8 mouse cellular contexts compared by ENCODE assay signal in the genomic region with DNA sequence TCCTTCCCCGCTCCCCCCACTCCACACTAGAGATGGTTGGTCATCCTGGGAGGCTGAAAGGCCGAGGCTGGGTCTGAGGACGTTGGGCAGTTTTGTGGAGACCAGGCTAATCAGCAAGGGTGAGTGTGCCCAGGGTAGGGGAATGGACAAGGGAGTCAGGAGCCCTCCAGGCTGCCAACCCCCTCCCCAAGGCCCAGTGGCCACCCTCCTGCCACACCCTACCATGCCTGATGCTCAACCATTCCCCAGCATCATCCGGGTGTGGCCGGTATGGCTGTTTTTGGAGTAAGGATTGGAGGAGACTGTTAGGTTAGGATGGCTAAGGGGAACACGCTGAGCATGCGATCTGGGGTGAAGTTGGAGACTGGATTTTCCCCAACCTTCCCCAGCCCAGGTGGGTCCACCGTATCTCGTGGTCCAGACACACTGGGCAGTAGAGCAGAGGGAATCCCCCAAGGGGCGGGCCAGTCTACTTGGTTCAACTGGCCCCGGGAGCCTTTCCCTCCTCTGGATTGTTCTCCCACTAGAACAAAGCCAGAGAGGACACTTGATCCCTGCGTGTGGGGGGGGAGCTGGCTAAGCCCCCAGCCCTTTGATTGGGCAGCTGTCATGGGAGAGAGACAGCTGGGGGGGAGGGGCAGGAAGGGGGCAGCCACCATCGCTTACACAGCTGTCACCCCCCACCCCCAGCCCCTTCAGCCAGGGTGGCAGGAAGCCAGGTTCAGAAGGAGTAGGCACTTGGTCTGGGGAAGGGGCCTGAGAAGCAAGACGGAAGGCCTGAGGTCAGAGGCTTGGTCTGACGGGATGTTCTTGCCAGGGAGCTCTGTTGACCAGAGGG. TPM values are rescaled to one million over a fixed set of nuclear protein-coding genes. Genes with fewer than 3 reads are reported as not detected.
DNase-seq lines count a peak whose midpoint lies in the region; ATAC-seq and TF ChIP-seq lines count a peak whose summit lies in the region.

No protein-coding gene starts in this region.

- intact Hi-C loops in gastrocnemius, postnatal 36 days (cut with DNase I), result loop anchor here (10.0 kb wide), 1 partner anchor 428 kb away; a partner anchor contains a TSS

- peaks cover 53% of the 10 kb centered on the region for H3K36me3 ChIP-seq in E14TG2a.4 (ENCODE audit: insufficient read depth, low read length)
- H3K36me3 ChIP-seq in forebrain, embryonic 12.5 days (replicated peaks), result peaks cover 41% of the 10 kb centered on the region
- peaks cover 40% of the 10 kb centered on the region for H3K36me3 ChIP-seq in limb, embryonic 13.5 days

- peak overlapping the region; percentile 97 for H3K27ac ChIP-seq in forebrain, embryonic 12.5 days
- peak overlapping the region; percentile 92 for H3K27ac ChIP-seq in limb, embryonic 13.5 days

- H3K9me3 ChIP-seq in E14TG2a.4 (ENCODE audit: low read length), result no peaks in the 10 kb centered on the region
- H3K9me3 ChIP-seq in forebrain, embryonic 12.5 days, result no peaks in the 10 kb centered on the region
- H3K9me3 ChIP-seq in limb, embryonic 13.5 days, result no peaks in the 10 kb centered on the region

- H3K4me2 ChIP-seq in forebrain, embryonic 12.5 days, result peak overlapping the region; percentile 96
- H3K4me2 ChIP-seq in limb, embryonic 13.5 days (replicated peaks), result peak overlapping the region; percentile 87

- no peak for TF ChIP-seq CTCF in E14TG2a.4 (conservative IDR thresholded peaks at IDR 0.05; ENCODE audit: low read length)

- H3K27me3 ChIP-seq in E14TG2a.4 (ENCODE audit: insufficient read depth, low read length), result no peaks in the 10 kb centered on the region
- H3K27me3 ChIP-seq in forebrain, embryonic 12.5 days, result no peaks in the 10 kb centered on the region
- no peaks in the 10 kb centered on the region for H3K27me3 ChIP-seq in limb, embryonic 13.5 days

- H3K4me3 ChIP-seq in E14TG2a.4 (replicated peaks; ENCODE audit: low read length), result peak overlapping the region; percentile 84
- H3K4me3 ChIP-seq in forebrain, embryonic 12.5 days (replicated peaks), result peak overlapping the region; percentile 78
- H3K4me3 ChIP-seq in limb, embryonic 13.5 days, result peak overlapping the region; percentile 71

- H3K4me1 ChIP-seq in E14TG2a.4 (replicated peaks; ENCODE audit: low read depth, low read length), result peaks cover 86% of the 10 kb centered on the region
- peaks cover 78% of the 10 kb centered on the region for H3K4me1 ChIP-seq in forebrain, embryonic 12.5 days
- H3K4me1 ChIP-seq in limb, embryonic 13.5 days, result peaks cover 69% of the 10 kb centered on the region

- H3K9ac ChIP-seq in forebrain, embryonic 12.5 days, result peak overlapping the region; percentile 92
- H3K9ac ChIP-seq in limb, embryonic 13.5 days, result peak overlapping the region; percentile 84

- peak; percentile 52 for DNase-seq in gastrocnemius, postnatal 10 days
- no peak for DNase-seq in gastrocnemius, postnatal 36 days
- no peak for DNase-seq in thymus, postnatal 25 days
- DNase-seq in spleen, adult 12 weeks (ENCODE audit: low spot score), result no peak

- peak; percentile 3; the same call in 1 of the 2 replicates for ATAC-seq in forebrain, embryonic 12.5 days (ENCODE audit: low FRiP score)
- 0 out of 2 replicates have a peak, but pooled peaks have one; percentile 1 for ATAC-seq in limb, embryonic 13.5 days (ENCODE audit: low FRiP score, low read depth)
- no peak for ATAC-seq in megakaryocyte-erythroid progenitor cell, adult 5-6 weeks (replicated peaks; ENCODE audit: low FRiP score, low TSS enrichment, poor library complexity, severe bottlenecking)

- 23% methylated on average over 15 of the region's 15 CpGs for WGBS in forebrain, embryonic 12.5 days
- WGBS in limb, embryonic 13.5 days, result 38% methylated on average over 15 of the region's 15 CpGs

RNA-seq across cellular contexts. Expression of a gene that starts 3.5 kb away (rescaled TPM):
- 10 to 100 TPM; 54.2 to 68.2 TPM for total RNA-seq in gastrocnemius, postnatal 10 days (2021)
- total RNA-seq in gastrocnemius, postnatal 36 days (2021), result 10 to 100 TPM; 58.0 to 58.3 TPM
- polyA plus RNA-seq in forebrain, embryonic 12.5 days (2016; fragmentation: Nextera tagmentation; extraction: Ambion mirVana), result 299 and 311 TPM in 2 replicates
- 129 and 137 TPM in 2 replicates for polyA plus RNA-seq in limb, embryonic 13.5 days (2015; fragmentation: Nextera tagmentation; extraction: Ambion mirVana)
- 0.40 and 6.6 TPM in 2 replicates for total RNA-seq in megakaryocyte-erythroid progenitor cell, adult 5-6 weeks (2014; fragmentation: Nextera tagmentation)
- total RNA-seq in megakaryocyte-erythroid progenitor cell, adult 5-6 weeks (2017), result 0.30 and 0.89 TPM in 2 replicates

RNA-seq across cellular contexts. Expression of a gene that starts 9.1 kb away (rescaled TPM):
- 10 to 100 TPM; 13.5 to 15.3 TPM for total RNA-seq in gastrocnemius, postnatal 10 days (2021)
- total RNA-seq in gastrocnemius, postnatal 36 days (2021), result 10 to 100 TPM; 14.6 to 15.7 TPM
- 37.7 and 39.0 TPM in 2 replicates for polyA plus RNA-seq in forebrain, embryonic 12.5 days (2016; fragmentation: Nextera tagmentation; extraction: Ambion mirVana)
- 73.3 and 75.5 TPM in 2 replicates for polyA plus RNA-seq in limb, embryonic 13.5 days (2015; fragmentation: Nextera tagmentation; extraction: Ambion mirVana)
- 40.5 and 56.0 TPM in 2 replicates for total RNA-seq in megakaryocyte-erythroid progenitor cell, adult 5-6 weeks (2014; fragmentation: Nextera tagmentation)
- total RNA-seq in megakaryocyte-erythroid progenitor cell, adult 5-6 weeks (2017), result 18.6 and 31.0 TPM in 2 replicates

RNA-seq across cellular contexts. Expression of a gene that starts 9.2 kb away (rescaled TPM):
- total RNA-seq in gastrocnemius, postnatal 10 days (2021), result under 1 TPM; 0.19 to 0.52 TPM
- total RNA-seq in gastrocnemius, postnatal 36 days (2021), result under 1 TPM in 1 of 2 experiments, not detected in 1; 0.30 TPM
- polyA plus RNA-seq in forebrain, embryonic 12.5 days (2016; fragmentation: Nextera tagmentation; extraction: Ambion mirVana), result 0.26 and 0.55 TPM in 2 replicates
- 0.57 and 1.0 TPM in 2 replicates for polyA plus RNA-seq in limb, embryonic 13.5 days (2015; fragmentation: Nextera tagmentation; extraction: Ambion mirVana)
- not detected in 2 replicates for total RNA-seq in megakaryocyte-erythroid progenitor cell, adult 5-6 weeks (2014; fragmentation: Nextera tagmentation)
- total RNA-seq in megakaryocyte-erythroid progenitor cell, adult 5-6 weeks (2017), result not detected in 2 replicates

RNA-seq across cellular contexts. Expression of a gene that starts 9.3 kb away (rescaled TPM):
- 1 to 10 TPM; 6.3 to 7.5 TPM for total RNA-seq in gastrocnemius, postnatal 10 days (2021)
- total RNA-seq in gastrocnemius, postnatal 36 days (2021), result 1 to 10 TPM; 3.5 to 4.5 TPM
- 4.4 TPM in 2 replicates for polyA plus RNA-seq in forebrain, embryonic 12.5 days (2016; fragmentation: Nextera tagmentation; extraction: Ambion mirVana)
- polyA plus RNA-seq in limb, embryonic 13.5 days (2015; fragmentation: Nextera tagmentation; extraction: Ambion mirVana), result 20.1 and 20.5 TPM in 2 replicates
- 11.9 and 14.9 TPM in 2 replicates for total RNA-seq in megakaryocyte-erythroid progenitor cell, adult 5-6 weeks (2014; fragmentation: Nextera tagmentation)
- total RNA-seq in megakaryocyte-erythroid progenitor cell, adult 5-6 weeks (2017), result 3.6 and 4.9 TPM in 2 replicates

RNA-seq across cellular contexts. Expression of a gene that starts 18.4 kb away (rescaled TPM):
- total RNA-seq in gastrocnemius, postnatal 10 days (2021), result 10 to 100 TPM; 12.3 to 12.5 TPM
- 10 to 100 TPM in 1 of 2 experiments, 1 to 10 TPM in 1; 9.0 to 12.3 TPM for total RNA-seq in gastrocnemius, postnatal 36 days (2021)
- 38.0 and 42.6 TPM in 2 replicates for polyA plus RNA-seq in forebrain, embryonic 12.5 days (2016; fragmentation: Nextera tagmentation; extraction: Ambion mirVana)
- polyA plus RNA-seq in limb, embryonic 13.5 days (2015; fragmentation: Nextera tagmentation; extraction: Ambion mirVana), result 48.2 and 51.2 TPM in 2 replicates
- total RNA-seq in megakaryocyte-erythroid progenitor cell, adult 5-6 weeks (2014; fragmentation: Nextera tagmentation), result 17.3 and 22.0 TPM in 2 replicates
- total RNA-seq in megakaryocyte-erythroid progenitor cell, adult 5-6 weeks (2017), result 20.9 and 22.4 TPM in 2 replicates

Comparison
In these comparisons a context has a peak if more than half of its experiments do, and no peak if none do; other contexts are left out.
1. RNA of a gene that starts 3.5 kb away (total RNA-seq): 54.2 to 68.2 TPM in gastrocnemius, postnatal 10 days and 58.0 to 58.3 TPM in gastrocnemius, postnatal 36 days; 0.30 to 6.6 TPM in megakaryocyte-erythroid progenitor cell, adult 5-6 weeks; every median in the first group is over 4 times any median in the second.
2. Peak in every context shown above with its lines, with median percentiles within 50 percentile points of each other: H3K4me3 ChIP-seq.